Mouse (Mus musculus) ES-E14 (cell line): Measurements from ENCODE around the gene Gm5901.

Source experiments
- CHD2 ChIP-seq: IDR thresholded peaks from 2 replicates; pipeline ENCODE4 v1.6.1; 2014; ENCODE audit warnings: mild to moderate bottlenecking, low read depth, low read length, inconsistent platforms
- HCFC1 ChIP-seq: IDR thresholded peaks from 2 replicates; pipeline ENCODE4 v1.6.1; 2012; ENCODE audit warnings: low read length, inconsistent platforms, borderline replicate concordance; ENCODE audit not compliant: insufficient read depth
- MAFK ChIP-seq: IDR thresholded peaks from 2 replicates; pipeline ENCODE4 v1.6.1; 2014; ENCODE audit warnings: mild to moderate bottlenecking, low read depth, low read length, inconsistent platforms; ENCODE audit not compliant: insufficient read depth
- ZC3H11A ChIP-seq: IDR thresholded peaks from 2 replicates; pipeline ENCODE4 v1.6.1; 2012; ENCODE audit warnings: low read depth, mild to moderate bottlenecking, inconsistent platforms, low read length, borderline replicate concordance

- TF ChIP-seq ZC3H11A: no peak
- TF ChIP-seq MAFK: no peak
- TF ChIP-seq HCFC1: no peak
- no peak for TF ChIP-seq CHD2
Observed at GRCm38 (mm10) chr7:105374866-105375265, at the start of gene Gm5901.
